Mouse (Mus musculus) liver, embryonic 14.5 days (tissue): ENCODE data around the gene BC055324. TPM values are rescaled to one million over a fixed set of nuclear protein-coding genes. Genes with fewer than 3 reads are reported as not detected.
"Not testable (repeated sequence)": the region's sequence is repeated elsewhere in the genome, so short reads cannot be mapped to it uniquely, and the experiment has no call there.

Source experiments
- ATAC-seq: fragments of 200-750 bp; cut with Nextera tagmentation; 2 replicates; pipeline ENCODE4 v1.8.0; 2017; ENCODE audit warnings: moderate number of reproducible peaks, mild to moderate bottlenecking, moderate library complexity; ENCODE audit not compliant: insufficient read depth
- DNase-seq, 3 experiments: peaks; one replicate each; pipeline ENCODE4 v3.0.0-alpha.2; 2012 to 2013; ENCODE audit warnings: low read depth in 3 of 3, low spot score in 3 of 3
- H3K27ac ChIP-seq: fragments of 300-500 bp; sonication (generic); 2 replicates; pipeline ENCODE4 v1.5.1; 2014; ENCODE audit warnings: moderate library complexity, mild to moderate bottlenecking, control low read depth, inconsistent platforms
- H3K27me3 ChIP-seq: fragments of 300-500 bp; sonication (generic); 2 replicates; pipeline ENCODE4 v1.6.1; 2014; ENCODE audit warnings: mild to moderate bottlenecking, low read length, moderate library complexity; ENCODE audit not compliant: control insufficient read depth, insufficient read depth
- H3K36me3 ChIP-seq: fragments of 300-500 bp; sonication (generic); replicated peaks from 2 replicates; pipeline ENCODE4 v1.6.1; 2014; ENCODE audit warnings: low read depth; ENCODE audit not compliant: control insufficient read depth, insufficient read depth
- H3K4me1 ChIP-seq, 2 experiments: fragments of 200-500 bp in 1 of 2; fragments of 300-500 bp in 1 of 2; sonication (generic) in 1 of 2; replicated peaks; 2 replicates each; pipeline ENCODE4 v1.6.1; 2012 to 2014; ENCODE audit warnings: antibody characterized with exemption in 1 of 2, inconsistent platforms in 1 of 2, low read length in 1 of 2; ENCODE audit not compliant: control insufficient read depth in 2 of 2, insufficient read depth in 2 of 2
- H3K4me2 ChIP-seq: fragments of 300-500 bp; sonication (generic); 2 replicates; pipeline ENCODE4 v1.6.1; 2014; ENCODE audit warnings: low read depth, mild to moderate bottlenecking, control low read depth, moderate library complexity
- H3K4me3 ChIP-seq, 2 experiments: fragments of 200-500 bp in 1 of 2; fragments of 300-500 bp in 1 of 2; sonication (generic) in 1 of 2; 2 replicates each; pipeline ENCODE4 v1.5.1; 2012 to 2014; ENCODE audit warnings: low read depth in 2 of 2, low read length in 2 of 2, mild to moderate bottlenecking in 2 of 2, control low read depth in 1 of 2, inconsistent platforms in 1 of 2, moderate library complexity in 1 of 2; ENCODE audit not compliant: insufficient read depth in 1 of 2
- H3K9ac ChIP-seq: fragments of 300-500 bp; sonication (generic); replicated peaks from 2 replicates; pipeline ENCODE4 v1.6.1; 2014; ENCODE audit warnings: mild to moderate bottlenecking, control low read depth, moderate library complexity
- H3K9me3 ChIP-seq: fragments of 300-500 bp; sonication (generic); 2 replicates; pipeline ENCODE4 v1.6.1; 2016; ENCODE audit warnings: low read length, mixed read lengths; ENCODE audit not compliant: control insufficient read depth
- CTCF ChIP-seq: IDR thresholded peaks from 2 replicates; pipeline ENCODE4 v1.5.1; 2016; ENCODE audit warnings: antibody characterized with exemption, low read depth, control low read depth
- EP300 ChIP-seq: IDR thresholded peaks from 2 replicates; pipeline ENCODE4 v1.6.1; 2016; ENCODE audit warnings: antibody characterized with exemption, low read depth
- WGBS: fragments of 180-500 bp; shearing (Covaris S2); extraction: QIAGEN DNeasy Blood & Tissue Kit; methylation state at CpG from one replicate; pipeline ENCODE4 v1.1.7; 2014; ENCODE audit not compliant: insufficient replicate concordance; 5-methylcytosine and 5-hydroxymethylcytosine counted together
- polyA plus RNA-seq, 2 experiments: library from polyadenylated mRNA; depleted of rRNA in 1 of 2; stranded (reverse) in 1 of 2; unstranded in 1 of 2; fragments of >200 nt; fragmentation: Nextera tagmentation in 1 of 2; extraction: Ambion mirVana in 1 of 2; gene quantifications; 2 replicates each; pipeline versions ENCODE4 v1.2.1 to v1.2.3; 2012 to 2014

The BC055324 gene
- polyA plus RNA-seq, 2 experiments = 7.9 to 10.0 TPM

GRCm38 (mm10) chr1:164025685-164026084 is 31.1 kb upstream of the BC055324 start:
- ATAC-seq (no peak), DNase-seq (no peak)
- H3K36me3 ChIP-seq = no peaks in the 10 kb centered on the region
- 31% methylated on average over 4 of the region's 4 CpGs for WGBS
- no peaks in the 10 kb centered on the region for H3K4me1 ChIP-seq
- no peak overlapping the region for H3K27ac ChIP-seq
- no peaks in the 10 kb centered on the region for H3K9me3 ChIP-seq
- H3K9ac ChIP-seq = no peak overlapping the region
- H3K4me3 ChIP-seq = no peak overlapping the region
- H3K27me3 ChIP-seq = no peaks in the 10 kb centered on the region
- TF ChIP-seq CTCF = no peak
- no peak for TF ChIP-seq EP300
- H3K4me2 ChIP-seq = no peak overlapping the region

- not testable (repeated sequence) for H3K27me3 ChIP-seq, H3K4me2 ChIP-seq, ATAC-seq, H3K9ac ChIP-seq, H3K36me3 ChIP-seq, DNase-seq, H3K4me3 ChIP-seq, H3K9me3 ChIP-seq, H3K27ac ChIP-seq, H3K4me1 ChIP-seq
- WGBS = 60% methylated on average over 5 of the region's 5 CpGs
Measured at GRCm38 (mm10) chr1:164022106-164022505, 27.5 kb upstream of the BC055324 start.

GRCm38 (mm10) chr1:164020746-164021145 is 26.1 kb upstream of the BC055324 start:
- not testable (repeated sequence) for H3K36me3 ChIP-seq, ATAC-seq, H3K9me3 ChIP-seq, H3K27me3 ChIP-seq, H3K27ac ChIP-seq, H3K9ac ChIP-seq, H3K4me2 ChIP-seq, H3K4me3 ChIP-seq, H3K4me1 ChIP-seq, DNase-seq
- 88% methylated on average over 3 of the region's 3 CpGs for WGBS

- 36% methylated on average over 6 of the region's 6 CpGs for WGBS
Measured at GRCm38 (mm10) chr1:164019789-164020188, 25.2 kb upstream of the BC055324 start.

GRCm38 (mm10) chr1:164018221-164018896 is 23.8 kb upstream of the BC055324 start:
- ATAC-seq (no peak), DNase-seq (no peak)
- WGBS = 66% methylated on average over 16 of the region's 16 CpGs
- Histone ChIP-seq H3K4me3 (no peak overlapping the region), H3K4me1 (no peaks in the 10 kb centered on the region), H3K27me3 (no peaks in the 10 kb centered on the region), H3K9me3 (no peaks in the 10 kb centered on the region), H3K36me3 (no peaks in the 10 kb centered on the region), H3K9ac (no peak overlapping the region), H3K27ac (no peak overlapping the region), H3K4me2 (no peak overlapping the region)
- TF ChIP-seq EP300 (no peak), CTCF (no peak)

More at GRCm38 (mm10) chr1:164019789-164020188, 25.2 kb upstream of the BC055324 start:
- no peak for TF ChIP-seq EP300
- TF ChIP-seq CTCF = no peak
- Histone ChIP-seq H3K4me1 (no peaks in the 10 kb centered on the region), H3K4me2 (no peak overlapping the region), H3K27me3 (no peaks in the 10 kb centered on the region), H3K9me3 (no peaks in the 10 kb centered on the region), H3K4me3 (no peak overlapping the region), H3K9ac (no peak overlapping the region), H3K36me3 (no peaks in the 10 kb centered on the region), H3K27ac (no peak overlapping the region)
- no peak for ATAC-seq
- no peak for DNase-seq
